Mouse (Mus musculus) midbrain, embryonic 15.5 days (tissue): ENCODE measurements around the gene Dnajc16. TPM values are rescaled to one million over a fixed set of nuclear protein-coding genes. Genes with fewer than 3 reads are reported as not detected.

ENCODE experiments used
- ATAC-seq: fragments of 200-750 bp; cut with Nextera tagmentation; replicated peaks from 2 replicates; pipeline ENCODE4 v1.8.0; 2017; ENCODE audit warnings: moderate TSS enrichment
- H3K27ac ChIP-seq: fragments of 300-500 bp; sonication (generic); 2 replicates; pipeline ENCODE4 v1.5.1; 2015; ENCODE audit warnings: mild to moderate bottlenecking, inconsistent platforms
- H3K27me3 ChIP-seq: fragments of 300-500 bp; sonication (generic); replicated peaks from 2 replicates; pipeline ENCODE4 v1.6.1; 2015; ENCODE audit warnings: inconsistent platforms
- H3K36me3 ChIP-seq: fragments of 300-500 bp; sonication (generic); replicated peaks from 2 replicates; pipeline ENCODE4 v1.6.1; 2015; ENCODE audit warnings: inconsistent platforms
- H3K4me1 ChIP-seq: fragments of 300-500 bp; sonication (generic); 2 replicates; pipeline ENCODE4 v1.6.1; 2015; ENCODE audit warnings: inconsistent platforms
- H3K4me2 ChIP-seq: fragments of 300-500 bp; sonication (generic); 2 replicates; pipeline ENCODE4 v1.6.1; 2015; ENCODE audit warnings: inconsistent platforms, mild to moderate bottlenecking, moderate library complexity
- H3K4me3 ChIP-seq: fragments of 300-500 bp; sonication (generic); 2 replicates; pipeline ENCODE4 v1.5.1; 2015; ENCODE audit warnings: mild to moderate bottlenecking, inconsistent platforms
- H3K9ac ChIP-seq: fragments of 300-500 bp; sonication (generic); 2 replicates; pipeline ENCODE4 v1.6.1; 2015; ENCODE audit warnings: mild to moderate bottlenecking, inconsistent platforms
- H3K9me3 ChIP-seq: fragments of 300-500 bp; sonication (generic); 2 replicates; pipeline ENCODE4 v1.6.1; 2016; ENCODE audit warnings: inconsistent platforms
- WGBS: fragments of 180-500 bp; shearing (Covaris S2); methylation state at CpG from one replicate; pipeline ENCODE4 v1.1.7; 2015; ENCODE audit warnings: mixed read lengths; 5-methylcytosine and 5-hydroxymethylcytosine counted together
- polyA plus RNA-seq: library from polyadenylated mRNA; unstranded; fragments of >200 nt; fragmentation: Nextera tagmentation; extraction: Ambion mirVana; gene quantifications from 2 replicates; pipeline ENCODE4 v1.2.1, GENCODE M21; 2015

Dnajc16 gene
- polyA plus RNA-seq, 1 experiment from 2014 or later = 6.5 TPM

DNA sequence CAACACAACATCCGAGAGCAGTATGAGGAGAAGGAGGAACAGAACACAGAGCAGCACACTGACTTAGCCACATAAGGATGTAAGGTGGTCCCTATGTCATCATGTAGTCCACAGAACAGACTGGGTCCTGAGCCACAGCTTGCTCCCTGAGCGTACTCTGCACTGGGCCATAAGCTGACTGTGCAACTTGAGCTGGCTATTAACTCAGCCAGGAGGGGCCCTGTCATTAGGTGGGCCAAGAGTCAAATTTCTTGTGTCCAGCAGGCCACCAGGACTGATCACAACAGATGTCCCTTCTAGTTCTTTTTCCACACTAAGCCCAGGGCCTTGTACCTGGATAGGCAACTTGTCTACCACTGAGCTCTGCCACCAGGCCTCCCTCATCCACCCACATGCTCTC lies 75.7 kb downstream of the Dnajc16 start:
- no peak overlapping the region for H3K4me2 ChIP-seq
- no peak overlapping the region for H3K27ac ChIP-seq
- H3K9me3 ChIP-seq = no peaks in the 10 kb centered on the region
- WGBS = 91% methylated on average over 2 of the region's 2 CpGs
- ATAC-seq = no peak
- H3K4me1 ChIP-seq = no peaks in the 10 kb centered on the region
- no peaks in the 10 kb centered on the region for H3K27me3 ChIP-seq
- no peak overlapping the region for H3K9ac ChIP-seq
- H3K36me3 ChIP-seq = peaks cover 18% of the 10 kb centered on the region; the same call in 1 of the 2 replicates
- H3K4me3 ChIP-seq = no peak overlapping the region

DNA sequence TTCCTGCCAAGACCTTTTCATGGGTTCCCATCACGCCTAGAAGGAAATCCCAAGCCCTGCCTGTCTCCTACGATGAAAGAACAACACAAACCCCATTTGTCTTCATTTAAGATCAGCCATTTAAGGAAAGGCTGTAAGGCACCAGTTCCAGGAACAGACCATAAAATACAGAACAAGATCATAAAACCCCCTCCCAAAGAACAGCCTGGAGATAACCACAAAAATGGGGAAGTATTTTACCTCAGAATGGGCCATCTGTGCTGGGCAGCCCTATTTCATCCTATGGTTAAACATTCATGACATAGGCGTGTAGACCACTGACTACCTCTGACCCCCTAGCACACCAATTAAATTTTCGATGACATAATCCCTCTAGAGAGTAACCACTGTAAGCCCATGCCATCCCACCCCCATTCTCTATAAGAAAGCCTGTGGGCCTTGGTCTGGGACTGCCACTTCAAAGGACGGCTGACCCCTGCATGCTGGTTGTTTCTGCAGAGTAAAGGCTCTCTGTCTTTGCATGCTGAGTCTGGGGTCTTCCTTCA lies 77.1 kb downstream of the Dnajc16 start:
- WGBS = 85% methylated on average over 5 of the region's 5 CpGs
- no peak for ATAC-seq
- no peak overlapping the region for H3K9ac ChIP-seq
- peaks cover 21% of the 10 kb centered on the region; the same call in 1 of the 2 replicates for H3K36me3 ChIP-seq
- no peaks in the 10 kb centered on the region for H3K9me3 ChIP-seq
- H3K27me3 ChIP-seq = no peaks in the 10 kb centered on the region
- no peaks in the 10 kb centered on the region for H3K4me1 ChIP-seq
- no peak overlapping the region for H3K4me3 ChIP-seq
- H3K27ac ChIP-seq = no peak overlapping the region
- no peak overlapping the region for H3K4me2 ChIP-seq

DNA sequence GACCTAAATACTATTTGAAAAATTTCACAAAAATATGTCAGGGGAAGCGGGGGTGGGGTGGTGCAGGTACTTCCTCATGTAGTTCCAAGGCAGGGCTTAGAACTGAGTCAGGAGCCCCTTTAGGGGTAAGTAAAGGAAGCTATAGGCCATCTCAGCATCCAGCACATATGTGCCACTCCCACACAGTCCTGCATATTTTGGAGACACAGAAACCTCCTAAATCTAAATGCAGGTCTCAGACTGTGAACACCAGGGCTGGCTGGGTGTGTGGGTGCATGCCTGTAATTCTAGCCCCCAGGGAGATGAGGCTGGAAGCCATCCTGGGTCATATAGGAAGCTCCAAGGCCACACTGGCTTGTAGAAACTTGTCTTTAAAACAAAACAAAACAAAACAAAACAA lies 79.5 kb downstream of the Dnajc16 start:
- no peak overlapping the region for H3K4me3 ChIP-seq
- ATAC-seq = no peak
- H3K4me2 ChIP-seq = no peak overlapping the region
- no peaks in the 10 kb centered on the region for H3K27me3 ChIP-seq
- H3K9ac ChIP-seq = no peak overlapping the region
- peaks cover 33% of the 10 kb centered on the region for H3K36me3 ChIP-seq
- no peak overlapping the region for H3K27ac ChIP-seq
- 97% methylated on average over 1 of the region's 1 CpGs for WGBS
- H3K4me1 ChIP-seq = no peaks in the 10 kb centered on the region
- no peaks in the 10 kb centered on the region for H3K9me3 ChIP-seq

Other genes starting within 250 kb of the Dnajc16 start
- gene Fblim1, start 184.8 kb downstream of the Dnajc16 start, polyA plus RNA-seq = 35.2 and 41.0 TPM in 2 replicates
- 0.32 and 0.65 TPM in 2 replicates for gene Tmem82, start 172.3 kb downstream of the Dnajc16 start, polyA plus RNA-seq
- gene Slc25a34, start 167.1 kb downstream of the Dnajc16 start, polyA plus RNA-seq = 0.26 and 0.61 TPM in 2 replicates
- 9.7 and 10.7 TPM in 2 replicates for gene Plekhm2, start 126.0 kb downstream of the Dnajc16 start, polyA plus RNA-seq
- gene Rsc1a1, start 105.3 kb downstream of the Dnajc16 start, polyA plus RNA-seq = 0.49 and 0.53 TPM in 2 replicates
- gene Ddi2, start 67.5 kb downstream of the Dnajc16 start, polyA plus RNA-seq = 13.3 and 14.0 TPM in 2 replicates
- gene Agmat, start 44.3 kb downstream of the Dnajc16 start, polyA plus RNA-seq = not detected in 2 replicates
- 20.7 and 21.4 TPM in 2 replicates for gene Casp9, start 2.7 kb upstream of the Dnajc16 start, polyA plus RNA-seq
- gene Cela2a, start 35.2 kb upstream of the Dnajc16 start, polyA plus RNA-seq = 0.36 and 0.43 TPM in 2 replicates
- not detected in 2 replicates for gene Ctrc, start 55.4 kb upstream of the Dnajc16 start, polyA plus RNA-seq
- gene Efhd2, start 84.0 kb upstream of the Dnajc16 start, polyA plus RNA-seq = 71.5 and 82.6 TPM in 2 replicates
- gene Fhad1, start 224.2 kb upstream of the Dnajc16 start, polyA plus RNA-seq = 3.7 and 4.2 TPM in 2 replicates